Mouse (Mus musculus): ENCODE measurements around the gene Cdip1.

- TF ChIP-seq EP300 (IDR thresholded peaks at IDR 0.05; ENCODE audit: insufficient read depth, low read depth, low read length), result no peak
- TF ChIP-seq POLR2A (IDR thresholded peaks at IDR 0.05; ENCODE audit: insufficient read depth, low read depth, low read length), result no peak
Measured at GRCm38 (mm10) chr16:4777171-4777904, 12.8 kb downstream of the Cdip1 start.
